Mouse (Mus musculus): Measurements from ENCODE around the gene Gm10392. TPM values are rescaled to one million over a fixed set of nuclear protein-coding genes. Genes with fewer than 3 reads are reported as not detected.

Gm10392 gene
- polyA plus RNA-seq, 1 experiment, result not detected

DNA sequence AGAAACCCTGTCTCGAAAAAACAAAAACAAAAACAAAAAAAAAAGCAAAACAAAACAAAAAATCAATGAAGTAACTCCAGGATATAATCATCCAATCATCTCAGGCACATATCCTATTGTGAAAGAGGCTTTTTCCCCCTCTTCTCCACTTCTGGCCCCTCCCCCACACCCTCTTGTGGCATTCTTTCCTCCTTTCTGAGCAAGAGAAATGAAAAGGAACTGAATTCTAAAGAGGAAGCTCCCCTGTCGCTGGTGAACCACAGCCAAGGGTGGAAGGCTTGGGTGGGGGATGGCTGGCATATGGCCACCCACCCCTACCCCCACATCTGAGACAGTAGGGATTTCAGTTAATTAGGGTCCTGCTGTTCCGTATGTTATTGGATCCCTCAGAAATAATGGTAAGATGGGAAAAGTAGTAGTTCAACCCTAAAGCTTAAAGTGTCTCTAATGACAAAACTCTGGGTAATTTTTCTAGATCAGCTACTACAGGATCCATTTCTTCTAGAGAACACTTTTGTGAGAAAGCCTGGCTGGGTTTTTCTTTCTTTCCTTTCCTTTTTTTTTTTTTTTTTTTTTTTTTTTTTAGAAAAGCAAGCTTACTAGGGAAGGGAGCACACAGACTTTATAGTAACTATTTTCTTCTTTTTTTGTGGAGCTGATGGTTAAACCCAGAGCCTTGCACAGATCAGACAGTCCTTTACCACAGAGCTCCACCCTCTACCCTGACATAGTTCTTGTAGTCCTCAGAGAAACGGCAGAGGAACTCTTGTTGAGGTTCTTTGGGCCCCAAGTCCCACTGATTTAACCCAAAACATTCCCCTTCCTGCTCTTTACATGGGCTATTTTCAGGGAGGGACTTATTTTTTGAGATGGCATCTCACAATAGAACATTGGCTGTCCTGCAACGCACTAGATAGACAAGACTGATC lies 1.9 kb upstream of the Gm10392 start:
- no peak overlapping the region for H3K4me3 ChIP-seq (ENCODE audit: control insufficient read depth, low read depth, low read length)
- H3K4me1 ChIP-seq (ENCODE audit: control insufficient read depth, insufficient read depth, low read length), result peaks cover 11% of the 10 kb centered on the region
- TF ChIP-seq CTCF (IDR thresholded peaks at IDR 0.05; ENCODE audit: control insufficient read depth, insufficient read depth, insufficient replicate concordance, low read depth, low read length) (no peak), POLR2A (IDR thresholded peaks at IDR 0.05; ENCODE audit: control insufficient read depth, low read depth, low read length) (no peak)
- no peaks in the 10 kb centered on the region for H3K36me3 ChIP-seq (ENCODE audit: control insufficient read depth, insufficient read depth, low read length)
- H3K27ac ChIP-seq (ENCODE audit: control insufficient read depth, insufficient read depth, low read depth, low read length), result no peak overlapping the region
- no peaks in the 10 kb centered on the region for H3K27me3 ChIP-seq (ENCODE audit: control insufficient read depth, insufficient read depth, low read length)

DNA sequence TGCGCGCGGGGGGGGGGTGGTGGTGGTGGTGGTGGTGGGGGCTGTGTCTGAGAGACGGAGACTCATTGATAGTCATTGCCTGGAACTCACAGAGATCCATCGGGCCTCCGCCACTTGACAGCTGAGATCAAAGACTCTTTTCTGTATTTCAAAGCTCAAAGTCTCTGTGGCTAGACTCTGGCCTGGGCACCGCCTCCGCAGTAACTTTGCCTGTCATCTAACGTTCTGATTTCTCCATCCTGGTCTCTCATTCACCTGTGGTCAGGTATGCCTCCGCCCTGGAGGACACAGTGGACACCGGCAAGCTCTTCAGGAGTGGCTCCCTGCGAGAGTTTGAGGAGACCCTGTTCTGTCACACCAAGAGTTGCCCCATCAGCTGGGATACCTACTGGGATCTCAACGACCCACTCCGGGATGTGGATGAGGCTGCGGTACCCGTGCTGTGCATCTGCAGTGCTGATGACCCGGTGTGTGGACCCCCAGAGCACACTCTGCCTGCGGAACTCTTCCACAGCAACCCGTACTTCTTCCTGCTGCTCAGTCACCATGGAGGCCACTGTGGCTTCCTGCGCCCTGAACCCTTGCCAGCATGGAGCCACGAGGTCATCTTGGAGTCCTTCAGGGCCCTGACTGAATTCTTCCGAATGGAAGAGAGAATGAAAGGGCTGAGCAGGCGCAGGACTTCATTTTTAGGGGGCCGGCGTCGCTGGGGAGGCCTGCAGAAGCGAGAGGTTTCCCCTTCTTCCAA lies 773 bp downstream of the Gm10392 start:
- H3K27me3 ChIP-seq (ENCODE audit: control insufficient read depth, insufficient read depth, low read length), result no peaks in the 10 kb centered on the region
- TF ChIP-seq CTCF (IDR thresholded peaks at IDR 0.05; ENCODE audit: control insufficient read depth, insufficient read depth, insufficient replicate concordance, low read depth, low read length), result no peak
- TF ChIP-seq POLR2A (IDR thresholded peaks at IDR 0.05; ENCODE audit: control insufficient read depth, low read depth, low read length), result no peak
- H3K4me3 ChIP-seq (ENCODE audit: control insufficient read depth, low read depth, low read length), result no peak overlapping the region
- H3K27ac ChIP-seq (ENCODE audit: control insufficient read depth, insufficient read depth, low read depth, low read length), result no peak overlapping the region
- peaks cover 32% of the 10 kb centered on the region for H3K4me1 ChIP-seq (ENCODE audit: control insufficient read depth, insufficient read depth, low read length)
- H3K36me3 ChIP-seq (ENCODE audit: control insufficient read depth, insufficient read depth, low read length), result no peaks in the 10 kb centered on the region

DNA sequence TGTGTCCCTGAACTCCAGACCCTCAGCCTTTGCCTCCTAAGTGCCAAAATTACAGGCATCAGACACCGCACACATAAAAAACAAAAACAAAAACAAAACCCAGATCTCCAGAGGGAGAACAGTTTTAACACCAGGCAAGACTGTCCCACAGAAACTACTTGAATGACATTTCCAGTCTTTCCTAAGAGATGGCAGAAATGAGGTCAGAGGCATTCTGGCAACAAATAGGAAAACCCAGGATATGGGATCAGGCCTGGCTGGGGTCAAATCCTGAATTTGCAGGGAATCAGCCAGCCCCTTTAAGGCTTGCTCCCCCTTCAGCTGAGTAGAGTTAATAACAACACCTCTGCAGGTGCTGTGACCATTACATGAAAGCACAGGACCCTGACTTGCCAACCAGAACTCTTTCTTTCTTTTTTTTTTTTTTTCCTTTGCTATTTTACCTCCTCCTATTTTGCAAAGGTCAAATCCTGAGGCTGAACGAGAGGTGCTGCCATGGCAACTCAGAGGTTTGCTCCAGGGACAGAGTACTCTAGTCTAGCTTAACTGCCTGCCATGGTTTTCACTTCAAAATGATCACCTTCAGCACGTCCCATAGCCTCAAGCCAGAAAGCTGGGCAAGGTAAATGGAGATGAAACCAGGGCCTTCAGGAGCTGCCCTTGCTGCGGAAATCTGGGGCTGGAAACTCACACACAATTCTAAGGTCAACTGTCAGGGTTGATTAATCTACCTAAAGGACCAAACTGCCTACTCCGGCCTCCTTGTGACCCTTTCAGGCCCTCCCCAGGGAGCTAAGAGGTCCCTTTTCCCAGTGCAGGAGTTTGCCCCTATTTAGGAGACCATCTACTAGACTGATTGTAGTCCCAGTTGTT lies 2.2 kb downstream of the Gm10392 start:
- TF ChIP-seq POLR2A (IDR thresholded peaks at IDR 0.05; ENCODE audit: control insufficient read depth, low read depth, low read length) (no peak), CTCF (IDR thresholded peaks at IDR 0.05; ENCODE audit: control insufficient read depth, insufficient read depth, insufficient replicate concordance, low read depth, low read length) (no peak)
- Histone ChIP-seq H3K27ac (ENCODE audit: control insufficient read depth, insufficient read depth, low read depth, low read length) (no peak overlapping the region), H3K27me3 (ENCODE audit: control insufficient read depth, insufficient read depth, low read length) (no peaks in the 10 kb centered on the region), H3K4me1 (ENCODE audit: control insufficient read depth, insufficient read depth, low read length) (peaks cover 35% of the 10 kb centered on the region), H3K36me3 (ENCODE audit: control insufficient read depth, insufficient read depth, low read length) (no peaks in the 10 kb centered on the region), H3K4me3 (ENCODE audit: control insufficient read depth, low read depth, low read length) (no peak overlapping the region)

DNA sequence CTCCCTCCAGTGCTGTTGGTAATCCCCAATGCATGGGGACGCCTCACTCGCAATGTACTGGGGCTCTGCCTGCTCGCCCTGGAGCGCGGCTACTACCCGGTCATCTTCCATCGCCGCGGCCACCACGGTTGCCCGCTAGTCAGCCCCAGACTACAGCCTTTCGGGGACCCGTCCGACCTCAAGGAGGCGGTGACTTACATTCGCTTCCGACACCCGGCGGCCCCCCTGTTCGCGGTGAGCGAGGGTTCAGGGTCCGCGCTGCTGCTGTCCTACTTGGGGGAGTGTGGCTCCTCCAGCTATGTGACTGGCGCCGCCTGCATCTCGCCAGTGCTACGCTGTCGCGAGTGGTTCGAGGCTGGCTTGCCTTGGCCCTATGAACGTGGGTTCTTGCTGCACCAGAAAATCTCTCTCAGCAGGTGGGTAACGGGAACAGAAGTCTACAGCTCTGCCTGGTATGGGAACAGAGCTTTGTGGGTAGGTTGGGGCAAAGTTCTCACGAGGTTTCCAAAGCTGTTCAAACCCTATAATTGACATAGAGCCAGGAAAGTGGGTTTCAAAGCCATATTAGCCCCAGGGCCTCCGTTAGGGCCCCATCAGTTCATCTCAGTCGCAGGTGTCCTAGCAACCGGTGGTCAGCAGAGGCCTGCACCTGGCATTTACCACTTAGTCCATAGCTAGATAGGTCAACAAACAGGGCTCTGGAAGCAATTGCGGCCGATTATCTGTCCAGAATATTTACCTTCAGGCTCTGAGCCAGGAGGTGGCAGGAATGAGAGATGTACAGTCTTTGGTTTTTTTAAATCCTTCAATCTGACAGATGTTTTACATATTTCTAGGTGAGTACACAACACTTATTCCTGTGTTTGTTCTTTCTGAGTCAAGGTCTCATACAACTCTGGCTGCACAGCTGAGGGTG lies 3.1 kb downstream of the Gm10392 start, which contains the start of gene Trp53i13:
TSS of gene Trp53i13 (minus strand) at position 344 of the 916 bp plus-strand sequence.
- peaks cover 35% of the 10 kb centered on the region for H3K4me1 ChIP-seq (ENCODE audit: control insufficient read depth, insufficient read depth, low read length)
- peak within 1 kb of the TSS; percentile 77 for H3K4me3 ChIP-seq (ENCODE audit: control insufficient read depth, low read depth, low read length)
- no peak within 1 kb of the TSS for H3K27ac ChIP-seq (ENCODE audit: control insufficient read depth, insufficient read depth, low read depth, low read length)
- H3K27me3 ChIP-seq (ENCODE audit: control insufficient read depth, insufficient read depth, low read length), result no peaks in the 10 kb centered on the region
- TF ChIP-seq CTCF (IDR thresholded peaks at IDR 0.05; ENCODE audit: control insufficient read depth, insufficient read depth, insufficient replicate concordance, low read depth, low read length) (no peak), POLR2A (IDR thresholded peaks at IDR 0.05; ENCODE audit: control insufficient read depth, low read depth, low read length) (no peak)
- no peaks in the 10 kb centered on the region for H3K36me3 ChIP-seq (ENCODE audit: control insufficient read depth, insufficient read depth, low read length)

DNA sequence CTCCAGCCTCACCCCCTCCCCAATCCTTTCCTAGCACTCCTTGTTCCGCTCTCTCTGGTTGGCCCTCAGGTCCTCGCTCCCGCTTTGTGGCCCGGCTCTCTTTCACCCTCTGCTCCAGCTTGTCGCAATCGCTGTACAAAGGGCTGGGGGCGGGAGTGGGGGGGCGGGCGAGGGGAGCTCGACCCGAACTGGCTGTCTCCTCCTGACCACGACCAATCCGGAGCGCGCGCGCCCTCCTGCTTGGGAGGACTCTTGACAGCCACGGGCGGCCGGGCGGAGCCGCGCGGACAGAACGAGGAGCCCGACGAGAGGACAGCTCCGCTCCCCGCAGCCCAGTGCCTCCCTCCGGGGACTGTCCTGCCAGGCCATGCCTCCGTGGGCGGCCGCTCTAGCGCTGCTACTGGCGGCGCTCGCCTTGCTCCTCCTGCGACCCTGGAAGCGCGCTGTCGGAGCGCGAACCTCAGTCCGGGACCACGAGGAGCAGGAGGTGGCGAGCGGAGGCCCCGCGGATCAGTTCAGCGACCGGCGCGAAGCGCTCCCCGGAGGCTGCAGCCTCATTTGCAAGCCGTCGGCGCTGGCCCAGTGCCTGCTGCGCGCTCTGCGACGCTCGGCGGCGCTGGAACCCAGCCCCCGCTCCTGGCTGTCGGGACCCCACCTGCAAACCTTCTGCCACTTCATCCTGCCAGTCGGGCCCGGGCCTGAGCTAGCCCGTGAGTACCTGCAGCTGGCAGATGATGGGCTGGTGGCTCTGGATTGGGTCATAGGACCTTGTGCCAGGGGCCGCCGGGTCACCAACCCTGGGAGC lies 4.0 kb downstream of the Gm10392 start, which contains the start of gene Abhd15:
TSS of gene Abhd15 (plus strand) at position 290 of the 805 bp plus-strand sequence.
- Histone ChIP-seq H3K4me3 (ENCODE audit: control insufficient read depth, low read depth, low read length) (peak within 1 kb of the TSS; percentile 77), H3K4me1 (ENCODE audit: control insufficient read depth, insufficient read depth, low read length) (peaks cover 33% of the 10 kb centered on the region), H3K27me3 (ENCODE audit: control insufficient read depth, insufficient read depth, low read length) (no peaks in the 10 kb centered on the region), H3K27ac (ENCODE audit: control insufficient read depth, insufficient read depth, low read depth, low read length) (no peak within 1 kb of the TSS), H3K36me3 (ENCODE audit: control insufficient read depth, insufficient read depth, low read length) (no peaks in the 10 kb centered on the region)
- TF ChIP-seq CTCF (IDR thresholded peaks at IDR 0.05; ENCODE audit: control insufficient read depth, insufficient read depth, insufficient replicate concordance, low read depth, low read length), result no peak
- TF ChIP-seq POLR2A (IDR thresholded peaks at IDR 0.05; ENCODE audit: control insufficient read depth, low read depth, low read length), result 0 out of 2 replicates have a peak, but pooled peaks have one; percentile 40
